In the genomic region with DNA sequence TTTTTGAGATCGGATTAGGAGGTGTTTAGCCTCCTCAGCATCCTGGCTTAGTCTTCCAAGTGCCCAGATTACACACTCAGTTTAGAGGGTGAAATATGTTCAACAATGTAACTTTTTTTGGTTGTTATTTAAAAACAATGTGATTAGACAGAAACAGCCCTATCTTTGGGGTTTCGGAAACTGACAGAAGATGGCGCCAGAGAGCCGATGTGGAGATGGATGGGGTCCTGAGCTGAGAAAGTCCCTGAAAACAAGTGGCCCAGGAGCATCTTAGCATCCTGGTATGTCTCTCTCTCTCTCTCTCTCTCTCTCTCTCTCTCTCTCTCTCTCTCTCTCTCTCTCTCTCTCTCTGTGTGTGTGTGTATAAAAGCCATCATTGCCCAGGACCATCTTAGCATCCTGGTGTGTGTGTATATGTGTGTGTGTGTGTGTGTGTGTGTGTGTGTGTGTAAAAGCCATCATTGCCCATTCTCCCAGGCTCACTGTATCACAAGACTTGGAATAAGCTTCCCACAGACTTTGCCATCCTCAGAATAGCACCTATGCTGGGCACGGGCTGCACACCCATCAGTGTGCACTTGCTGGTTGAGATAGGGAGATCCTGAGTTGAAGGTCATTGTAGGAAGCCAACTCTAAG, we compare ENCODE assay signal across 9 mouse cellular contexts.
DNase-seq lines count a peak whose midpoint lies in the region; ATAC-seq lines count a peak whose summit lies in the region.
"Had no signal": no experiment of that assay in that cellular context is flagged by ENCODE, and none has a peak within 500 bp of the region (broad histone marks: within the 10 kb centered on the region; RNA-seq: fewer than 3 reads in every experiment).

No protein-coding gene starts in this region.

- no peak overlapping the region for H3K9ac ChIP-seq in hindbrain, embryonic 14.5 days
- no peak overlapping the region for H3K9ac ChIP-seq in limb, embryonic 12.5 days (replicated peaks)

- WGBS in hindbrain, embryonic 14.5 days, result 21% methylated on average over 5 of the region's 5 CpGs
- 24% methylated on average over 5 of the region's 5 CpGs for WGBS in limb, embryonic 12.5 days

- ATAC-seq in hindbrain, embryonic 14.5 days (ENCODE audit: low FRiP score), result peak; percentile 53; the same call in 1 of the 2 replicates
- ATAC-seq in limb, embryonic 12.5 days (ENCODE audit: insufficient number of reproducible peaks, insufficient read depth, low FRiP score, low TSS enrichment, low read depth), result 0 out of 2 replicates have a peak, but pooled peaks have one; percentile 28

- H3K4me1 ChIP-seq in hindbrain, embryonic 14.5 days (replicated peaks; ENCODE audit: control insufficient read depth, insufficient read depth, low read length), result peaks cover 6% of the 10 kb centered on the region; the same call in 1 of the 2 replicates
- H3K4me1 ChIP-seq in limb, embryonic 12.5 days (replicated peaks), result no peaks in the 10 kb centered on the region

- no peaks in the 10 kb centered on the region for H3K9me3 ChIP-seq in hindbrain, embryonic 14.5 days (ENCODE audit: control insufficient read depth, low read length)
- no peaks in the 10 kb centered on the region for H3K9me3 ChIP-seq in limb, embryonic 12.5 days

- no peaks in the 10 kb centered on the region for H3K27me3 ChIP-seq in hindbrain, embryonic 14.5 days (ENCODE audit: control insufficient read depth, insufficient read depth, low read length)
- peaks cover 6% of the 10 kb centered on the region; the same call in 1 of the 2 replicates for H3K27me3 ChIP-seq in limb, embryonic 12.5 days

- no peak overlapping the region for H3K27ac ChIP-seq in hindbrain, embryonic 14.5 days
- no peak overlapping the region for H3K27ac ChIP-seq in limb, embryonic 12.5 days

- H3K4me2 ChIP-seq in hindbrain, embryonic 14.5 days (replicated peaks), result no peak overlapping the region
- H3K4me2 ChIP-seq in limb, embryonic 12.5 days, result no peak overlapping the region

- no peaks in the 10 kb centered on the region for H3K36me3 ChIP-seq in hindbrain, embryonic 14.5 days (replicated peaks; ENCODE audit: control insufficient read depth, insufficient read depth)
- H3K36me3 ChIP-seq in limb, embryonic 12.5 days, result no peaks in the 10 kb centered on the region

- H3K4me3 ChIP-seq in hindbrain, embryonic 14.5 days (replicated peaks; ENCODE audit: low read length), result no peak overlapping the region
- no peak overlapping the region for H3K4me3 ChIP-seq in limb, embryonic 12.5 days (replicated peaks)
- H3K4me3 ChIP-seq: erythroblast, embryonic 14.5 days had no signal

- peak; percentile 66 to 83 for DNase-seq in left cerebral cortex, adult 18-20 months (ENCODE audit: low spot score in 2 of 2)
- DNase-seq in left cerebral cortex, adult 11 months (ENCODE audit: low spot score), result no peak
- DNase-seq in adrenal gland, adult 18-20 months (ENCODE audit: low spot score in 2 of 2), result peak; percentile 61 to 69
- peak; percentile 82 for DNase-seq in embryo, embryonic 9.5 days (ENCODE audit: extremely low spot score)
- DNase-seq in hindbrain, embryonic 14.5 days (ENCODE audit: low spot score), result peak; percentile 90
- peak; percentile 25 to 43 for DNase-seq in natural killer cell, adult 2 months (ENCODE audit: low spot score in 2 of 2)
- peak; percentile 65 for DNase-seq in urinary bladder, postnatal 25 days (ENCODE audit: low spot score)
